Mouse (Mus musculus) heart, embryonic 14.5 days (tissue): ENCODE measurements at regions not wholly inside any gene's neighbourhood (a gene's known extent, or its start where the extent isn't known, plus 50 kb on each side); places are given as distances from the start of the nearest gene placed in this dataset.

Source experiments
- ATAC-seq: fragments of 200-750 bp; cut with Nextera tagmentation; 2 replicates; pipeline ENCODE4 v1.8.0; 2017; ENCODE audit warnings: low read depth, moderate TSS enrichment; ENCODE audit not compliant: insufficient number of reproducible peaks, insufficient read depth, low FRiP score
- H3K27ac ChIP-seq, 2 experiments: fragments of 200-500 bp in 1 of 2; fragments of 300-500 bp in 1 of 2; sonication (generic) in 1 of 2; replicated peaks in 1 of 2; 2 replicates each; pipeline ENCODE4 v1.5.1; 2012 to 2014; ENCODE audit warnings: low read depth in 2 of 2, low read length in 2 of 2, control low read depth in 1 of 2, mild to moderate bottlenecking in 1 of 2, mixed read lengths in 1 of 2; ENCODE audit not compliant: control insufficient read depth in 1 of 2, insufficient read depth in 1 of 2
- H3K27me3 ChIP-seq: fragments of 300-500 bp; sonication (generic); 2 replicates; pipeline ENCODE4 v1.6.1; 2014; ENCODE audit warnings: mild to moderate bottlenecking, low read length, control low read depth; ENCODE audit not compliant: control insufficient read depth, insufficient read depth
- H3K36me3 ChIP-seq: fragments of 300-500 bp; sonication (generic); 2 replicates; pipeline ENCODE4 v1.6.1; 2014; ENCODE audit warnings: mild to moderate bottlenecking, control low read depth, low read length, mixed read lengths; ENCODE audit not compliant: control insufficient read depth, insufficient read depth
- H3K4me1 ChIP-seq, 2 experiments: fragments of 200-500 bp in 1 of 2; fragments of 300-500 bp in 1 of 2; sonication (generic) in 1 of 2; 2 replicates each; pipeline ENCODE4 v1.6.1; 2012 to 2014; ENCODE audit warnings: low read length in 2 of 2, control low read depth in 1 of 2, mixed read lengths in 1 of 2; ENCODE audit not compliant: control insufficient read depth in 2 of 2, insufficient read depth in 2 of 2
- H3K4me2 ChIP-seq: fragments of 300-500 bp; sonication (generic); 2 replicates; pipeline ENCODE4 v1.6.1; 2014; ENCODE audit warnings: mild to moderate bottlenecking, low read length
- H3K4me3 ChIP-seq, 2 experiments: fragments of 200-500 bp in 1 of 2; fragments of 300-500 bp in 1 of 2; sonication (generic) in 1 of 2; 2 replicates each; pipeline ENCODE4 v1.5.1; 2012 to 2014; ENCODE audit warnings: low read length in 2 of 2, mild to moderate bottlenecking in 2 of 2, control low read depth in 1 of 2, low read depth in 1 of 2, moderate library complexity in 1 of 2; ENCODE audit not compliant: control insufficient read depth in 1 of 2, insufficient read depth in 1 of 2
- H3K9ac ChIP-seq: fragments of 300-500 bp; sonication (generic); 2 replicates; pipeline ENCODE4 v1.6.1; 2014; ENCODE audit warnings: mild to moderate bottlenecking, low read length
- H3K9me3 ChIP-seq: fragments of 300-500 bp; sonication (generic); 2 replicates; pipeline ENCODE4 v1.6.1; 2016; ENCODE audit warnings: low read length, control low read depth; ENCODE audit not compliant: control insufficient read depth
- WGBS: fragments of 180-500 bp; shearing (Covaris S2); extraction: QIAGEN DNeasy Blood & Tissue Kit; methylation state at CpG from one replicate; pipeline ENCODE4 v1.1.7; 2014; 5-methylcytosine and 5-hydroxymethylcytosine counted together

GRCm38 (mm10) chr2:133283709-133284108 is 268.2 kb upstream of the Bmp2 start:
- H3K4me1 ChIP-seq, result no peaks in the 10 kb centered on the region; a peak in 1 of 4 replicates
- H3K4me2 ChIP-seq, result no peak overlapping the region
- no peaks in the 10 kb centered on the region for H3K27me3 ChIP-seq
- H3K9ac ChIP-seq, result no peak overlapping the region
- H3K9me3 ChIP-seq, result no peaks in the 10 kb centered on the region
- WGBS, result 55% methylated on average over 1 of the region's 1 CpGs
- H3K27ac ChIP-seq, result no peak overlapping the region
- H3K36me3 ChIP-seq, result no peaks in the 10 kb centered on the region
- no peak overlapping the region for H3K4me3 ChIP-seq
- ATAC-seq, result no peak

DNA sequence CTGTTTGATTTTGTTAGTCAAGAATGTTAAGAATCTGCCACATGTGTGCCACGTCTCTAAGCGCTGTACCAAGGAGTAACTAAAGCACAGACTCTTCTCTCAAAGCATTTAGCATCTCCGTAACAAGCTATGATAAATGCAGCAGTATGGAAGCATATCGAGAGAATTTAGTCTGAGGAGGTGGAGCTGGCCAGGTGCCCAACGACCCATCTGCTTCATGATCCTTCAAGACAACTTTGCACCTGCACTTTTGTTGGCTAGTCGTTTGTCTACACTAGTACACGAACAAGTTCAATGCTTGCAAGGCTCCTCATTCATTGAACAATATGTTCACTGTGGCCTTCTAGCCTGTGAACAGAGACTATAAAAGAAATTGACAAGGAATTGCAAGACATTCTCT is 257.8 kb upstream of the Bmp2 start:
- H3K36me3 ChIP-seq, result no peaks in the 10 kb centered on the region
- H3K4me1 ChIP-seq, result no peaks in the 10 kb centered on the region
- H3K27ac ChIP-seq, result no peak overlapping the region
- no peaks in the 10 kb centered on the region for H3K27me3 ChIP-seq
- 77% methylated on average over 7 of the region's 7 CpGs for WGBS
- no peak overlapping the region for H3K9ac ChIP-seq
- H3K9me3 ChIP-seq, result no peaks in the 10 kb centered on the region
- no peak for ATAC-seq
- no peak overlapping the region for H3K4me3 ChIP-seq
- H3K4me2 ChIP-seq, result no peak overlapping the region

DNA sequence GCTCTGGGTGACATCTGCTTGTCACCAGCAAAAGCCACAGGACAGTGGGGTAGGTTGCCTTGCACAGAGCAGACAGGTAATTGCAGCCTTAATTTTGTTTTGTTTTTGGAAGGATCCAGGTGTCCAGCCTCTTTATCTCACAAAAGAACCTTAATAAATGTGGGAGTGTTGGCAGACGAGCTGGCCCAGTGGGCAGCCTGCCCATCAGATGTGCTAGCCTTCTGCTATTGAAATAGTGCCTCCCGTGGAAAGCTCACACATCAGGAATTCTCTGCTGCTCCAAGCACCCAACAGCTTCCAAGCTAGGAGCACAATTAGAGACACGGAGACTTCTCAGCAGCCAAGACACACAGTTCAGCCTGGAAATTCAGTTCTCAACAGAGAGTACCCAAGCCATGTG is 246.0 kb upstream of the Bmp2 start:
- Histone ChIP-seq H3K4me2 (peak overlapping the region; percentile 24), H3K9me3 (no peaks in the 10 kb centered on the region), H3K36me3 (no peaks in the 10 kb centered on the region), H3K27ac (peak overlapping the region in 1 of 2 experiments; percentile 31; a peak in 1 of 4 replicates), H3K27me3 (no peaks in the 10 kb centered on the region), H3K4me1 (peaks cover 6 to 17% of the 10 kb centered on the region in 2 experiments; a peak in 2 of 4 replicates), H3K4me3 (no peak overlapping the region), H3K9ac (no peak overlapping the region)
- 11% methylated on average over 3 of the region's 3 CpGs for WGBS
- ATAC-seq, result no peak

GRCm38 (mm10) chr2:133311001-133311400 is 241.0 kb upstream of the Bmp2 start:
- no peaks in the 10 kb centered on the region for H3K27me3 ChIP-seq
- no peak overlapping the region for H3K4me2 ChIP-seq
- ATAC-seq, result no peak
- 63% methylated on average over 1 of the region's 1 CpGs for WGBS
- H3K27ac ChIP-seq, result no peak overlapping the region
- H3K9me3 ChIP-seq, result no peaks in the 10 kb centered on the region
- H3K9ac ChIP-seq, result no peak overlapping the region
- H3K4me3 ChIP-seq, result no peak overlapping the region
- no peaks in the 10 kb centered on the region for H3K36me3 ChIP-seq
- peaks cover 5 to 11% of the 10 kb centered on the region in 2 experiments; a peak in 3 of 4 replicates for H3K4me1 ChIP-seq

DNA sequence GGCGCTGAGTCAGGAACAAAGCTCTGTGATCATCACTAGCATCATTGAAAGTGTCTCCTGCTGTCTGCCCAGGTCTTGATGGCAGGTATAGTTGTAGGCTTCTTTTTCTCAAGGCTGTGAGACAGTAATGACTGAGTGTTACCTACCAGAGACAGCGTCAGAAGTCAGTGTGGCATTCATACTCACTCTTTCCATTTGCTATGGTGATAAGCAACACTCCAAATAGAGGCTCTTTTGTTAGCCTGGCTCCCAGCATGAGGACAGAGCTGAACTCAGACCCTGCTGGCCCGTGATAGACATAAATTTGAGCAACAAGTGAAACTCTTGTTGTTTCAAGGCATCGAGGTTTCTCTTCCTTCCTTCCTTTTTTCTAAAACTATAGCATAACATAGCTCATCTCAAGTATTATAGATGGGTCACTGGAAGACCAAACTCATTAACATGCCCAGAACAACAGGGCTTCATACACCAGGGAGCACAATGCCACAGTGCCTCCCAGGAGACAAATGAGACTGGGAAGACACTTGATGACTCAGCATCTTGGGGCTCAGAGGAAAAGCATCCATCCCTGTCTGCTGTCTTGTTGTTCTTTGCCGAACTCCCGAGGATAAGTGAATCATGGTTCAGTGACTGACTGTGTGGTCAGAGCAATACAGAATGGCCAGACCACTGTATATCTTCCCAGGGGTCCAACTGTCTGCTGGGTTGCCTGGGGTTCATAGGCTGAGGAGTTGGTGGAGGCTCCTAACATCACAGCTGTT is 225.5 kb upstream of the Bmp2 start:
- WGBS, result 47% methylated on average over 6 of the region's 6 CpGs
- peak overlapping the region in 1 of 2 experiments; percentile 24; a peak in 1 of 4 replicates for H3K27ac ChIP-seq
- H3K4me3 ChIP-seq, result no peak overlapping the region
- H3K9me3 ChIP-seq, result no peaks in the 10 kb centered on the region
- no peak overlapping the region for H3K9ac ChIP-seq
- no peak for ATAC-seq
- H3K36me3 ChIP-seq, result no peaks in the 10 kb centered on the region
- H3K4me2 ChIP-seq, result no peak overlapping the region
- H3K4me1 ChIP-seq, result peaks cover 9 to 28% of the 10 kb centered on the region in 2 experiments
- H3K27me3 ChIP-seq, result no peaks in the 10 kb centered on the region

GRCm38 (mm10) chr2:133327653-133328052 is 224.3 kb upstream of the Bmp2 start:
- no peak overlapping the region for H3K9ac ChIP-seq
- peak overlapping the region in 1 of 2 experiments; percentile 16; a peak in 1 of 4 replicates for H3K27ac ChIP-seq
- H3K4me3 ChIP-seq, result no peak overlapping the region
- H3K9me3 ChIP-seq, result no peaks in the 10 kb centered on the region
- H3K36me3 ChIP-seq, result no peaks in the 10 kb centered on the region
- H3K4me2 ChIP-seq, result no peak overlapping the region
- 10% methylated on average over 2 of the region's 2 CpGs for WGBS
- H3K4me1 ChIP-seq, result peaks cover 9 to 28% of the 10 kb centered on the region in 2 experiments
- peak; percentile 61; the same call in 1 of the 2 replicates for ATAC-seq
- H3K27me3 ChIP-seq, result no peaks in the 10 kb centered on the region

GRCm38 (mm10) chr2:133336177-133336901 is 215.6 kb upstream of the Bmp2 start:
- H3K27ac ChIP-seq, result peak overlapping the region; percentile 62 to 64
- WGBS, result 42% methylated on average over 9 of the region's 9 CpGs
- H3K27me3 ChIP-seq, result no peaks in the 10 kb centered on the region
- H3K4me2 ChIP-seq, result no peak overlapping the region
- H3K4me1 ChIP-seq, result peaks cover 0 to 11% of the 10 kb centered on the region in 2 experiments; a peak in 3 of 4 replicates
- H3K4me3 ChIP-seq, result no peak overlapping the region
- no peaks in the 10 kb centered on the region for H3K9me3 ChIP-seq
- ATAC-seq, result no peak; the same call in 1 of the 2 replicates
- H3K36me3 ChIP-seq, result no peaks in the 10 kb centered on the region
- H3K9ac ChIP-seq, result no peak overlapping the region
